Mouse (Mus musculus) lung, embryonic 14.5 days (tissue): ENCODE measurements around the gene H2-Eb1. TPM values are rescaled to one million over a fixed set of nuclear protein-coding genes. Genes with fewer than 3 reads are reported as not detected.
A peak's percentile ranks its signal among the peaks of the same experiment; 100 is the strongest.

Experiments
- ATAC-seq: fragments of 200-750 bp; cut with Nextera tagmentation; 2 replicates; pipeline ENCODE4 v1.8.0; 2017; ENCODE audit warnings: mild to moderate bottlenecking, moderate TSS enrichment, moderate library complexity; ENCODE audit not compliant: insufficient read depth
- DNase-seq: peaks from one replicate; pipeline ENCODE4 v3.0.0-alpha.2; 2015
- H3K27ac ChIP-seq: fragments of 300-500 bp; sonication (generic); 2 replicates; pipeline ENCODE4 v1.5.1; 2014; ENCODE audit warnings: low read depth, mild to moderate bottlenecking, moderate library complexity
- H3K27me3 ChIP-seq: fragments of 300-500 bp; sonication (generic); 2 replicates; pipeline ENCODE4 v1.6.1; 2014; ENCODE audit warnings: low read length, control low read depth; ENCODE audit not compliant: insufficient read depth
- H3K36me3 ChIP-seq: fragments of 300-500 bp; sonication (generic); 2 replicates; pipeline ENCODE4 v1.6.1; 2014; ENCODE audit warnings: control low read depth; ENCODE audit not compliant: insufficient read depth
- H3K4me1 ChIP-seq: fragments of 300-500 bp; sonication (generic); 2 replicates; pipeline ENCODE4 v1.6.1; 2014; ENCODE audit warnings: antibody characterized with exemption, control low read depth; ENCODE audit not compliant: insufficient read depth
- H3K4me2 ChIP-seq: fragments of 300-500 bp; sonication (generic); 2 replicates; pipeline ENCODE4 v1.6.1; 2014; ENCODE audit warnings: mild to moderate bottlenecking
- H3K4me3 ChIP-seq: fragments of 300-500 bp; sonication (generic); 2 replicates; pipeline ENCODE4 v1.5.1; 2014; ENCODE audit warnings: low read depth, low read length
- H3K9ac ChIP-seq: fragments of 300-500 bp; sonication (generic); 2 replicates; pipeline ENCODE4 v1.6.1; 2014
- H3K9me3 ChIP-seq: fragments of 300-500 bp; sonication (generic); 2 replicates; pipeline ENCODE4 v1.6.1; 2016; ENCODE audit warnings: low read depth, low read length, control low read depth
- CTCF ChIP-seq: IDR thresholded peaks from 2 replicates; pipeline ENCODE4 v1.5.1; 2016; ENCODE audit warnings: antibody characterized with exemption, low read depth
- WGBS: fragments of 180-500 bp; shearing (Covaris S2); extraction: QIAGEN DNeasy Blood & Tissue Kit; methylation state at CpG from one replicate; pipeline ENCODE4 v1.1.7; 2014; 5-methylcytosine and 5-hydroxymethylcytosine counted together
- polyA plus RNA-seq: library from polyadenylated mRNA; unstranded; fragments of >200 nt; fragmentation: Nextera tagmentation; extraction: Ambion mirVana; gene quantifications from 2 replicates; pipeline ENCODE4 v1.2.1, GENCODE M21; 2014

The H2-Eb1 gene
- polyA plus RNA-seq, 1 experiment from 2014 or later: 2.3 TPM

DNA sequence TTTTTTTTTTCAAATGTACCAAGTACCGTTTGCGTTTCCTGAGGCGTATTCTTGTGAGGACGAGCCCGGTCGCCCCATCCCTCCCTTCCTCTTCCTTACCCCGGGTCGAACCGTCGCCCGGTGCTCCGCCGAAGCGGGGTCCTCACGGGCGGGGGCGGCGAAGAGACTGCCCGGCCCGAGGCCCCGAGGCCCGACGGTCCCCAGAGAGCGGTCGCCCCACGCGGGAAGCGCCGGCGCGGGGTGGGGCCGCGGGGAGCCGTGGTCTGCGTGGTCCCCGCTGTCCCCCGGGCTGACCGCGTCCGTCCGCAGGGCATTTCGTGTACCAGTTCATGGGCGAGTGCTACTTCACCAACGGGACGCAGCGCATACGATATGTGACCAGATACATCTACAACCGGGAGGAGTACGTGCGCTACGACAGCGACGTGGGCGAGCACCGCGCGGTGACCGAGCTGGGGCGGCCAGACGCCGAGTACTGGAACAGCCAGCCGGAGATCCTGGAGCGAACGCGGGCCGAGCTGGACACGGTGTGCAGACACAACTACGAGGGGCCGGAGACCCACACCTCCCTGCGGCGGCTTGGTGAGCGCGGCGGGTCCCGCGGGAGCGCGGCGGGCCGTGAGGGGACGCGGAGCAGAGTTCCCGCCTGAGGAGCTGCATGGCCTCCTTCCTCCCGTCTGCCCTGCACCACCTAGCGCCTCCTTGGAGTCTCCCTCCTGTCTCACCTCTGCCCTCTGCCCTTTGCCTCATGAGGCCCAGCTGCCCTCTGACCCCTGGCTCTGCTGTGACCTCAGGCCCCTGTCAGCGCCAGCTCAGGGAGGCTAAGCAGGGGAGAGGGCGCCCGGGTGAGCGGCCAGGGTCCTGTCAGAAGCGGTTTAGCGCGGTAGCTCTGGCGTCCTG, 41.0 kb upstream of the H2-Eb1 start:
- Histone ChIP-seq H3K27me3 (peaks cover 32% of the 10 kb centered on the region), H3K9ac (peak overlapping the region; percentile 54), H3K4me3 (peak overlapping the region; percentile 48), H3K4me2 (peak overlapping the region; percentile 89), H3K4me1 (no peaks in the 10 kb centered on the region), H3K36me3 (no peaks in the 10 kb centered on the region), H3K27ac (no peak overlapping the region), H3K9me3 (no peaks in the 10 kb centered on the region)
- peak; percentile 53 for DNase-seq
- ATAC-seq: no peak
- WGBS: 1% methylated on average over 93 of the region's 93 CpGs
- no peak for TF ChIP-seq CTCF

GRCm38 (mm10) chr17:34268262-34268661, 37.4 kb upstream of the H2-Eb1 start:
- Histone ChIP-seq H3K27ac (no peak overlapping the region), H3K4me3 (no peak overlapping the region), H3K36me3 (no peaks in the 10 kb centered on the region), H3K4me2 (no peak overlapping the region), H3K9ac (no peak overlapping the region), H3K4me1 (no peaks in the 10 kb centered on the region), H3K27me3 (peaks cover 24% of the 10 kb centered on the region), H3K9me3 (no peaks in the 10 kb centered on the region)
- DNase-seq: no peak
- ATAC-seq: no peak
- TF ChIP-seq CTCF: no peak
- 67% methylated on average over 2 of the region's 2 CpGs for WGBS

GRCm38 (mm10) chr17:34268748-34269147, 36.9 kb upstream of the H2-Eb1 start:
- ATAC-seq (no peak), DNase-seq (no peak)
- H3K36me3 ChIP-seq: no peaks in the 10 kb centered on the region
- 80% methylated on average over 2 of the region's 2 CpGs for WGBS
- no peak overlapping the region for H3K9ac ChIP-seq
- no peak overlapping the region for H3K4me2 ChIP-seq
- no peak for TF ChIP-seq CTCF
- no peak overlapping the region for H3K27ac ChIP-seq
- no peak overlapping the region for H3K4me3 ChIP-seq
- H3K4me1 ChIP-seq: no peaks in the 10 kb centered on the region
- peaks cover 19% of the 10 kb centered on the region for H3K27me3 ChIP-seq
- H3K9me3 ChIP-seq: no peaks in the 10 kb centered on the region

GRCm38 (mm10) chr17:34269817-34270216, 35.9 kb upstream of the H2-Eb1 start:
- Histone ChIP-seq H3K36me3 (no peaks in the 10 kb centered on the region), H3K9ac (no peak overlapping the region), H3K4me2 (no peak overlapping the region), H3K4me3 (no peak overlapping the region), H3K27ac (no peak overlapping the region), H3K27me3 (peaks cover 8% of the 10 kb centered on the region), H3K9me3 (no peaks in the 10 kb centered on the region), H3K4me1 (no peaks in the 10 kb centered on the region)
- ATAC-seq: no peak
- no peak for DNase-seq
- TF ChIP-seq CTCF: no peak
- 61% methylated on average over 4 of the region's 4 CpGs for WGBS

- Histone ChIP-seq H3K4me3 (no peak overlapping the region), H3K9ac (no peak overlapping the region), H3K36me3 (no peaks in the 10 kb centered on the region), H3K27me3 (peaks cover 4% of the 10 kb centered on the region), H3K27ac (no peak overlapping the region), H3K4me1 (no peaks in the 10 kb centered on the region), H3K4me2 (no peak overlapping the region), H3K9me3 (no peaks in the 10 kb centered on the region)
- WGBS: 81% methylated on average over 2 of the region's 2 CpGs
- ATAC-seq: no peak
- DNase-seq: no peak
- TF ChIP-seq CTCF: no peak
Observed at GRCm38 (mm10) chr17:34270230-34270629, 35.4 kb upstream of the H2-Eb1 start.

- no peak for TF ChIP-seq CTCF
- no peak overlapping the region for H3K9ac ChIP-seq
Observed at GRCm38 (mm10) chr17:34270940-34271339, 34.7 kb upstream of the H2-Eb1 start.

GRCm38 (mm10) chr17:34272102-34272501, 33.6 kb upstream of the H2-Eb1 start:
- DNase-seq: no peak
- Histone ChIP-seq H3K27ac (no peak overlapping the region), H3K4me2 (no peak overlapping the region), H3K36me3 (no peaks in the 10 kb centered on the region), H3K9me3 (no peaks in the 10 kb centered on the region), H3K4me1 (no peaks in the 10 kb centered on the region), H3K9ac (no peak overlapping the region), H3K27me3 (no peaks in the 10 kb centered on the region), H3K4me3 (no peak overlapping the region)
- ATAC-seq: no peak
- WGBS: 88% methylated on average over 1 of the region's 1 CpGs
- TF ChIP-seq CTCF: no peak

More at GRCm38 (mm10) chr17:34270940-34271339, 34.7 kb upstream of the H2-Eb1 start:
- Histone ChIP-seq H3K4me3 (no peak overlapping the region), H3K36me3 (no peaks in the 10 kb centered on the region), H3K9me3 (no peaks in the 10 kb centered on the region), H3K4me2 (no peak overlapping the region), H3K27me3 (no peaks in the 10 kb centered on the region), H3K27ac (no peak overlapping the region), H3K4me1 (no peaks in the 10 kb centered on the region)
- WGBS: 65% methylated on average over 2 of the region's 2 CpGs
- ATAC-seq: no peak
- no peak for DNase-seq
